Mouse (Mus musculus): ENCODE measurements at regions not wholly inside any gene's neighbourhood (a gene's known extent, or its start where the extent isn't known, plus 50 kb on each side); places are given as distances from the start of the nearest gene placed in this dataset.

DNA sequence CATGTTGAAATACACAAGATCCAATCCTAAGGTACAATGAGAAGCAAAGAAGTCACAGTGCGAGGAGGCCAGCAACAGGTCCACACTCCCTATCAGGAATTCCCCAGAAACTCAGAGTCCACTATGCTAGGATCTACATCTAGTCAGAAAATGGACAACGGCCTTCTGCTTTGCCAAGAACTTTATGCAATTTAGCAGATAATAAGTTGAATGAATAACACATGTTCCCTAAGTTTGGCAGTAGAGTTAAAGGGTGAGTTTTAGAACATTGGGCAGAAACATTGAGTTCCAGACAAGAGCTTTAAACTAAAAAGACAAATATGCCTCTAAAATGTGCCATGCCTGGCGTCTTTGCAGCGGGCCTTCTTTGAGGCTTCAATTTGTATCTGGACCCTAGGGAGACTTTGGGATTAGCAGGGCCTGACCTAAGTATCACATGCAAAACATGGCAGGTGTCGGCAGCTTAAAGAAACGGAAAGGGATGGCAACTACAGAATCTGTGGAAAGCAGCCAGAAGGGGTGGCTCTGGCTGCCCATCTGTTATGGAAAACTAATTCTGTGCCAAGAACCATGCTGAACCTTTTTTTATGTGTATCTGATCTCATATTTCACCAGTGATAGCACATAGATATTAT, 600.6 kb upstream of the Nox3 start:
- DNase-seq (ENCODE audit: low read depth in 1 of 2, low spot score in 2 of 2), result no peak

DNA sequence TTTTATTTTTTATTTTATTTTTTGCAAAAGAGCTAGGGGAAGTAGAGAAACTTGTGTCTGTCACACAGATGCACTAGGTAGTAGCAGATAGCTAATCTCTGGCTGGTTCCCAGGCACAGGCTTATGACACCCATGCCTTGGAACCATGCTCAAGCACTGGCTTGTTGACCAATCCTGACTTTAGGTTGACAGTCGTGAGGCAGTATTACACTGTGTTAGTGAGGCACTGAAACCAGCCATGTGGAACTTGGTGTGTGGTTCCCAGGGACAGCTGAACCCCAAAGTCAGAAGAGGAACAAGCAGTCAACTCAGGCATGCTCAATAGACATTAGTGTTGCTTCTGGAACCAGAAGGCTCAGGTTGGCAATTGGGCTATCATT, 601.1 kb upstream of the Nox3 start:
- no peak for DNase-seq (ENCODE audit: low read depth in 1 of 2, low spot score in 2 of 2)

DNA sequence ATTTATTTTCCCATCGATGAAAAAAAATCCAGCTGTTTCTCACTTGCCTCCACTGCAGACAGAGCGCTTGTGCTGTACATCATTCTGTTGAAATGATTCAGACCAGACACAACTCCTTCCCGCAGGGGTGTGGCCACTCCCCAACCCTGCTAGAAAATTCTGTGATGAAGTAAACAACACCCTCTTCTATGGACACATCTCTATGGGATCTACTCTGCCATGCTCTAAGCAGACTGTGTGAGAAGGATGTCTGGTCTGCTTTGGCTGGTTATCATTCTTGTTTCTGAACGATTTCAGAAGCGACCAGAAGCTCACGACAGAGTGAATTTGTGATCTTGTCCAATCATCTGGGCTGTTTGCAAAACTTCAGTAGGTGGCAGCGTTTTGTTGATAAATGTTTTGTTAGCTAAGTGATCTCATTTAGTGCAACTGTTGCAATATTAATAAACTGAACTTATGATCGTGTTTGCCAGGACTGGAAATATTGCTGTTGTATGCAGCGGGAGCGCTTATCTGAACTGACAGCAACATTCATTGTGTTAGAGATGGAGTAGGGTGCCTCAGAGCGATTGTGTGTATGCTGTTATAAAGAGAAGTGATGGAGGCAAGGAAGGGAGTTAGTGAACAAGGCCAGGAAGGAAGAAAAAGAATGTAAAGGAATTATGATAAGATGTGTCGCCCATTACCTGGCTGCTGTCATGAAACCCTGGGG, 605.2 kb upstream of the Nox3 start:
- DNase-seq (ENCODE audit: low read depth in 1 of 2, low spot score in 2 of 2), result no peak

DNA sequence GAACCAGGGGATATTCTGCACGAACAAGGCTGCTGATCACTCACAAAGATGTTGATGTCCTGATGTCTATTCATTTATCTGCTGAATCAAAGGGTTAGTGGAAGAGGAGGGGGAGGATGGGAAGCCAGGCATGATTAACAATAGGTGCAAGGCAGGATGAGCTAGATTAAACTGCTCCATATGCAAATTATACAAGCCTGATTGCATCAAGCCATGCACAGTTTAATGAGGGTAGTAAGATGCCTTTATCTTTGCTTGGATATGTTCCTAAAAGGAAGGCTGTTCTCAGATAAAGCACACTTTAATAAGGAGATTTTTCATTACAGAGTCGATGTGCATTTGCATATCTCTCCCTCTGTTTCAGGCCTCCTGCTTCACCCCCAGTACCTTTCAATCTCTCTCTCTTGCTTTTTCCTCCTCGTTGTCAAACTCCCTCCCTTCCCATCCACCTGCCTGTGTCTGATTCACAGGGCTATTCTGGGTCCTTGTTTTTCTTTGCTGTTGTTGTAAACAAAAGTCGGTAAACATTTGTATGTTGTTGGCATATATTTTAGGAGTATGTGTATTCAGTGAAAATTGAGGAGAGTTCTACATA, 615.8 kb upstream of the Nox3 start:
- DNase-seq (ENCODE audit: low read depth in 1 of 2, low spot score in 2 of 2), result no peak

DNA sequence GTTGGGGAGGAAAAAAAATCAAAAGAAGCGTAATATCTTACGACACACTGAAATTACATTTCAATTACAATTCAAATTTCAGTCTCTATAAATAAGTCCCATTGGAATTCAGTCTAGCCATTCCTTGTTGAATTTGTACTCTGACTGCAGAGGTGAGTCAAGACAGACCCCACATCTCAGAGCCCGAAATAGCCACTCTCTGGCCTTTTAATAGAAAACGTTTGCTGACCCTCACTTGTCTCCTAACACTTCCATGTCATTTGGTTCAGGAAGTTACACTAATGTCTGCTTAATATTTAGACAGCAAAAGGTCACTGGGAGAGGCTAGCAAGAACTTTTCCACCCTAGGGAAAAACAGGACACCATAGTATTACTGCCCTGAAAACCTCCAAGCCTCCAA, 623.1 kb upstream of the Nox3 start:
- no peak for DNase-seq (ENCODE audit: low read depth in 1 of 2, low spot score in 2 of 2)

DNA sequence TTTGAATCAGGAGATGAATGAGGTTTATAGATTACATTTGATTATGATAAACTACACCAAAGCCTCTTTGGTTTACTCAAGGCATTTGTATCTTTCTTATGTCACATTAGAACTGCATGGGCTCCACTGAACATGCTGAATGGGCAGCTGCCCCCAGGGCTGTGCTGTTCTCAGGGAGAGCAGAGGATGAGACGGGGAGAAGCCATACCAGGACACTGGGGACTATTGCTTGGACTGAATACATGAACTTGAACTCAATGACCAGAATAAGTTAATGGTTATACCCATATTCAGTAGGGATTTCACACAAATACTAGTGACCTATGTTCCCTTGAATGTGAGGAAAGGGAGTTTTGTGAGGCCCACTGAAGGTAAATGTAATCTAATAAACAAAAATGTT, 632.7 kb upstream of the Nox3 start:
- no peak for DNase-seq (ENCODE audit: low read depth in 1 of 2, low spot score in 2 of 2)

DNA sequence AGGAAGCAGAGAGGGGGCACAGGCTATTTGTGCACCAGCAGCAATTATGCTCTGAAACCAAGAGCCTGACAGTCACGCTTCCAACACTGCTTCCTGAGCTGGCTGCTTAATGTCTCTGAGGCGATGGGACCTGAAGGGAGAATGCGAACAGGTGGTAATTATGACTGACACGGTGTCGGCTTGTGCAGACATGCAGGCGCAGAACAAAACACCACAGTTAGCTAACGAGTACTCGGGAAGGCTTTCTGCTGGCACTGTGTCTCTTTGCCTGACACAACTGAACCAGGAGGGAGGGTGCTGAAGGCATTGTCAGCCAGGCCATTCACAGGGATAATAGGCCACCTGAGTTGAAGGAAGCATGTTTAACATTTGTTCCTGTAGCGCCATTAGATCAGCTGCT, 635.6 kb upstream of the Nox3 start:
- DNase-seq (ENCODE audit: low read depth in 1 of 2, low spot score in 2 of 2), result no peak

DNA sequence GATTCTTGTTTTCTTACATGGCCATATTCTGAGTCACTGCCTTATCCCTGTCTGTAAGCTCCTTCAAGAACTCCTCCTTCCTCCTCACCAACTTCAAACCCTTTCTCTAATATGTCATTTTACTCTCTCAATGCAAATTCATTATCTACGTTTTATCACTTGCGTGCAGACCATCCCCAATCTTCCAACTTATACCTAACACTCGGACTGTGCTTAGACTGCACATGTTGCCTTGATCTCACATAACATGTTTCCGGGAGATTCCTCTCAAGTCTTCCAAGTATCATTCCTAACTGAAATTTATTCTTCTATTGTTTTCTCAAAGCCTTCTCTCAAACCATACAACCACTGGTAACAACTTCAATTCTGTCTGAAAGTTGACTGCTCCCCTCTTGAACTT, 637.0 kb upstream of the Nox3 start:
- no peak for DNase-seq (ENCODE audit: low read depth in 1 of 2, low spot score in 2 of 2)

DNA sequence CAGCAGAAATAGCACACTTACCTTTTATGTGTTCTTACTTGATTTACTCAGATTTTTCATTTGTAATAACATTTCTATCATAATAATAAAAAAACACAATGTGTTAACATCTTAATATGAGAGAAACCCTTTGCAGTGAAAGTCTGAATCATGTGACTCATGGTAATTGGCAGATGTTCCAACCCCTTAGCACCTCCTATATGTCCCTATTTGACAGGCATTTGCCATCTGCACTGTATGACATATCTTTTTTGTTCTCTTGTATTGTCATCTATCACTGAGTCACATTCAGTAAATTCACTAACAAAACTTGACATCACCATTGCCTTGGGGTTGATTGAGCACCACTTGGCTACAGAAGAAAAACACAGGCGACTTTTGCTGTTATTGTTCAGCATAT, 641.1 kb upstream of the Arid1b start:
- no peak for DNase-seq (ENCODE audit: low read depth in 1 of 2, low spot score in 2 of 2)

DNA sequence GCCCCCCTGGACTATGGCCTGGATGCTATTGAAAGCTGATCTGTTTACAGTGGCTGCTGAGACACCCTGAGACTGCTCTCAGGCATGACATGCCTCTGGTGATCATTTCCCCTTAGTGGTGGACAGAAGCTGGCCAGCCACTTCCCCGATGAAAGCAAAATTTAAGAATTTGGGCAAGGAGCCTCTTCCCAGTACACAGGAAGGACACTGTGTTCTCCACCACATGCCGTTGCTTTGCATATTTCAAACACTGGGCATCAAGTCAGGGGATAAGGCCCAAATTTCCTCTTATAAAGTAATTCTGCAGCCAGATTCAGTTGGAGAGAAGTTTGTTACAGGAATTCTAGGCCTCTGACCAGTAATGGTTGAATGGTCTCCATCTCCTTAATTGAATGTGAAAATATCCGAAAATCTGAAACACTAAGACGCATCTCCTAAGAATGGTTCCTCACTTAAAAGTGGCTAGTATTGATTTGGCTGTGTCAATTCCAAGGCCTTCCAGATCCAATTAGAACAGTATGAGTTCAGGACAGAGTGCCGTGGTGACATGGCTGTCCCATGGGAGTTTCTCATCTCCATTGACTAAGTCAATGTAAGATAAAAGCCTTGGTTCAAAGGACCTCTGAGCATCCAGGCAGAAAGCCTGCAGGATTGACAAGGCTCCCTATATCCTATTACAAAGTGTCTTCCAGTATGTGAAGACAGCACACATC, 638.5 kb upstream of the Arid1b start:
- DNase-seq (ENCODE audit: low read depth in 1 of 2, low spot score in 2 of 2), result no peak

DNA sequence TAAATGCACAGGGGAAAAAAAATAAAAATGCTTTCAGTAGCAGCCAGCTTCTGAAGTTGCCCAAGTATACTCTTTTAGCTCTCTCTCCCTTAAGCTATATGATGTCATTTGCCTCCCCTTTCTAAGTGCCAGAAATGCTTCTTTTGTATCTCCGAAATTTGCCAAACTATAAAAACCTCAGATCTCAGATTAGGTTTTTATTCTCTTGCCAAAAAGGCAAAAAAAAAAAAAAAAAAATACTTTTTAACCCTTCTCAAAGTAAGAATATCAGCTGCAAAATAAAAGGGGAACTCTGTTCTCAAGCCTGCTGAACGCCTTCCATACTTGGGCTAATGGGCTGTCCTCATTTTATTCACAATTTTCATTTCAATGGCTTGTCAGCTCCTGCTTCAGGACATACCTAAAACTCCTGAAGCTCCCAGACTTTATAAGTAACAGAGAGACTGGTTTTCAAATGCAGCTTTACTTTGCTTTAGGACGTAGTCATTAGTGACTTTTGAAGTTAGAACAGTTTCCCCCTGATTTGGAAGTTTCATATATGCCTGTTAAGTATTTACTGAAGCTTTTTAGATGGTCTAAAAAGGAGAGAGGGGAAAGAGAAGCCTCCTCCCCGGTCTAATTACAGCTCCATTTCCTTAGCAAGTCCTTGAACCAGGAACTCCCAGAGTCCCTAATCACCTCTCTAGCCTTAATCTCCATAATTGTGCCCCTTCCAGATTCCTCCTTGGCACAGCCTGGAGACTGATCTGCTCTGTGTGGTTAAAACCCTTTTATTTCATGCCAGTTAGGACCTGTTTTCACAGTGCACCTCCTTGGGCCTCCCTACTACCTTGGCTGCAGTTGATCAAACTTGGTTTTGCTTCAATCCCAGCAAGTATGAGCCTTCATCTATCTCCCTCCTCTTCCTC, 633.5 kb upstream of the Arid1b start:
- no peak for DNase-seq (ENCODE audit: low read depth in 1 of 2, low spot score in 2 of 2)

DNA sequence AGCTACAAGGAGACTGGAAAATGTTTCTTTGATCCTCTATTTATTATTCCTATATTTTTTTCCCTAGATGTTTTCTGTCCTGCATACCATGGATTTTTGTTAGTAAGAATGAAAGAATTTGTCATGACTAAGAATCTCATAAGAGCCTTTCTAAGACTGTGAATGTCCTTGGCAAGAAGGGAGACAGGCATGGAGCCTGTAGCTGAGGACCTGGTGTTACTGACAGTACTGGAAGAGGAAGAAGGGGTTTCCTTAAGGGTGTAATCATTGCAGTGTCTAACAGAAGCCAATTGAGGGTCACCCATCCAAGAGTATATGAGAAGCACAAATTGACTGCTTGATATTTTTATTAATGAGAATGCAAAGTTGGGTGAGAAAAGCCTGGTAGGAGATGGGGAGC, 628.3 kb upstream of the Arid1b start:
- no peak for DNase-seq (ENCODE audit: low read depth in 1 of 2, low spot score in 2 of 2)

DNA sequence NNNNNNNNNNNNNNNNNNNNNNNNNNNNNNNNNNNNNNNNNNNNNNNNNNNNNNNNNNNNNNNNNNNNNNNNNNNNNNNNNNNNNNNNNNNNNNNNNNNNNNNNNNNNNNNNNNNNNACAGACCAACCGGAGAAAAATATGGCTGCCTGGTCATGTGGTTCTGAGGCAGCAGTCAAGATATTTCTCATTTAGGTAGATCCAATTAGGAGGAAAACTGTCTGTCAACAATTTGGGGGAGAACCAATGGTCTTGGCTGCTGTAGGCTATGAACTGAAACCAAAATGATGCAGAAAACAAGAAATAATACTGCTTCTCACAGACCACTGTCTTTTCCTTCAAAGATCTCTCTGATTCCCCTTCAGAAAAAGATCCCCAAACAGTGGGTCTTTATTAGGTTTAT, 613.7 kb upstream of the Arid1b start:
- no peak for DNase-seq (ENCODE audit: low read depth in 1 of 2, low spot score in 2 of 2)

DNA sequence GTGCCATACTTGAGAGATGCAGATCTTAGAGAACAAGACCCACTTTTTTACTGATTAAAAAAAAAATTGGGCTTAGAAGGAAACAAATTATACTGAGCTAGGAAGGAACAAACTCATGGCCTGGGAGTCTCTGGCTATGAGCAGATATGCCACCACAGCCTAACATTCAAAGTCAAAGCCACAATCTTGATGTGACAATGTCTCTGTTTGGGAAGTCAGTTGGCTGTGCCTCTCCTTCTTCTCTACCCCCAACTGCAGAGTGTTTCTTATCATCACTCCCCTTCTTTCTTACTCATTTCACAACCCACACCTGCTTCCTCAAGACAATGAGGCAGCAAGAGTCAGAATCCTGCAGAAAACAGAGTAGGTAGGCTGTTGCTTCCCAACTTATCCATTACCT, 613.3 kb upstream of the Arid1b start:
- DNase-seq (ENCODE audit: low read depth in 1 of 2, low spot score in 2 of 2), result no peak

DNA sequence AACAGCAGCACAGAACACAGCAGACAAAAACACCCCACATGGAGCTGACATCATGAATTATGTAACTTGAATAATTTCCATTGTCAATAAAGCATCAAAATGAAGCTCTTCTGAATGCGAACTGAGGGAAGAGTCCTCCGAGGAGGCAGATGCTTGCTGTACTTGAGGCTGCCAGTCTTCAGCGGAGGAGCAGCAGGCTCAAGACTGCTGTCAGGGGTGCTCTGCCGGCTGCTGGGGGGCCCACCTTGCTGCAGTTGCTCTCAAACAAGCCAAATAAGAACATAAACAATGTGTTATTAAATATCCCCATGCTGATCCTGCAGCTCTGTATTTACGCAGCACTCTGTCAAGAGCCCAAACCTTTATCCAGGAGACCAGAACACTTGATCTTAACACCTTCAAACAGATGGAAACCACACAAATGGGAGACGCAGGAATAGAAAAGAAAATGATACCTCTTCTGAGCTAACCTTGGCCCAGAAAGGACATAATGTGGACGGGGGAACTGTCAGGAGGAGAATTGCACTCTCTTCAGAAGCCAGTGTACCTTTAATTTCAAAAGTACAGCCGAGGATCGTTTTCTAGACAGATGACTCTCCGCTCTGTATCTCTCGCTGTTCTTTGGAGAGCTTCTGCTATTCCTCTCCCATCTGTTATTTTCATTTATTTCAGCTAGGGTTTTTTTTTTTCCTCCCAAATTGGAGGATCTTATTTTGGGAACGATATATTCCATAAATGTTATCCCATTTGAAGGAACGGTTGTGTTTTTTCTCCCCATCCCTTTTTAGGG, 612.0 kb upstream of the Arid1b start:
- DNase-seq (ENCODE audit: low read depth in 1 of 2, low spot score in 2 of 2), result no peak

DNA sequence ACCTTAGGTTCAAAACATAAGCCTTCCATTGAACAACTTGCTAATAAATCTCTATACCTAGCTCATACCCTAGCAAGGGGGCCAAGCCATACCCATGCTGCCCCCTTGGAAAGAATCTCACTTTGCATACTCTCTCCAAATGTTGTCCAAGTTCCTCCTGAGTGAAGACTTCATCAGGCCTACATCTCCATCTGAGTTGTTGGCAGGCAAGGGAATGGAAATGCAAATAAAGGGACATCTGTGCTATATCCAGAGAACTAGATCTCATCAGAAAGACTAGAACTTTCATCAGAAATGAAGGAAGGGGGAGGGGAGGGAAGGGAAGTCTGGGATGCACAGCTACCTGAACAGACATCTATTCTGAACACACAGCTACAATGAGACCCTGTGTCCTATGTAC, 611.4 kb upstream of the Arid1b start:
- DNase-seq (ENCODE audit: low read depth in 1 of 2, low spot score in 2 of 2), result no peak

DNA sequence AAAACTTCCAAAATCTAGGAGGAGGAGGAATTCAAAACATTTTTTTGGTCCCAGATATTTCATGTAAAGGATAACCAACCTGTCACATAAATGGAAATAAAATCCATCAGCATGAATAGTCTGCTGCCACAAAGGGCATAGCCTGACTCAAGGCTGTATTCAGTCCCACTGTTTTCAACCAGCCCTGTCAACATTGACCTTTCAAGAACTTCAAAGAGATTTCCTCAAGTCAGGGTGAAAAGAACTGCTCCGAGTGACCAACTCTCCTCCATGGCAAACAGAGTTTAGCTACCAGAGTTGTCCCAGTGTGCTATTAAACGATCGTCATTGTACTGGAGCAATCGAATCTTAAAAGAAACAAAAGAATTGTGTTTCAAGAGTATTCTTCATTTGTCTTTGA, 606.5 kb upstream of the Arid1b start:
- no peak for DNase-seq (ENCODE audit: low read depth in 1 of 2, low spot score in 2 of 2)

DNA sequence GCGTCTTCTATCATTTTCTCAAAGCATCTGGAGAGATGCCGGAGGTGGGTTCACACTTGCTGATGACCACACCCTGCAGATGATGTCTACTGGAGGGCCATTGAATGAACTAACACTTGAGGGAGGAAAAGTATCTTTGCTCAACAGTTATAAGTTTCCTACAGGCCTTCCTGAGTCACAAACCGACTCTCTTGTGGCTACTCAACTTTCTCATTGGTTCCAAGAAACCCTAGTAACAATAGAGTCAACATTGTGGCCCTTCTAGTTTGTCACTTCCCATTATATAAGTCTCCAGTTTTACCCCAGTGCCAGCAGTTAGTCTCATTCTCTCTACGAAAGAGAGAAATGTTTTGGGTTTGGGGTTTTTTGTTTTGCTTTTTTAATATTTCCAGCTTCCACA, 604.1 kb upstream of the Arid1b start:
- DNase-seq (ENCODE audit: low read depth in 1 of 2, low spot score in 2 of 2), result no peak

DNA sequence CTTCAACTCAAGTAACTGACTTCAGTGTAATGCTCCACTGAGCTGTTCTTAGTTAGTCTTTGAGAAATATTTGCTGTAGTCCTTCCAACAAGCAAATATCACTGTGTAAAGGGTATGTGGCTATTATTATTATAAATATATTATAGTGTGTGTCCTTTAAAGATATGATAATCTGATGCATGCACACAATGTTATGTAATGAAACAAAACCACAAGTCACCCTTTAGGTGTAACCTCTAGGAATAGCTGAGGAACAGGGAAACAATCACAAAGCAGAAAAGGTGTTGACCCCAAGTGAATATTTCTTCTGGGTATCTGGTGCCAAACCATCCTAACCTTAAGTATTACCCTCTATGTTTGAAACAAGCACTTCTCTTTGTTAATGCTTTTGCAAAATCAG, 603.6 kb upstream of the Arid1b start:
- no peak for DNase-seq (ENCODE audit: low read depth in 1 of 2, low spot score in 2 of 2)

DNA sequence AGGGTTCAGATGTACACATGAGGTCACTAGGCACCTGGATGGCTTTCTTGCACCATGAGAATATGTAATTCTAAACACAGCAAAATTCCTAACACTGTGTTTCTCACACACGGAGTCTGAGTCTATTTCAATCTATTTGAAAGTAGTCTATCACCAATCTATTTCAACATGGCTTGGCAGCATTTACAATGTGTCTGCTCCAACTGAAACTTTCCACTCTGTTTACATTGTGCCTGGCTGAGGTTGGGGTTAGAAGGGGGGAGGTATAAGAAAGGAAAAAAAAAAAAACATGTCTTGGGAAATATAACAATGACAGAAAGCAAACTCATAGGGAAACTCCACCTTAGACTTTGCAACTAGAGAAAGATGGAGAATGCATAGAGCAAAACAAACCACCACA, 602.9 kb upstream of the Arid1b start:
- DNase-seq (ENCODE audit: low read depth in 1 of 2, low spot score in 2 of 2), result no peak

Data from monocyte, adult 2 months (primary cell).